Mouse (Mus musculus) cerebellum, adult 11-12 months (tissue): ENCODE measurements at regions not wholly inside any gene's neighbourhood (a gene's known extent, or its start where the extent isn't known, plus 50 kb on each side); places are given as distances from the start of the nearest gene placed in this dataset.

Experiments used
- DNase-seq: peaks from one replicate; pipeline ENCODE4 v3.0.0; 2022

- no peak for DNase-seq
These were observed 72.9 kb downstream of the Manea start for GRCm38 (mm10) chr4:26273754-26274153.

DNA sequence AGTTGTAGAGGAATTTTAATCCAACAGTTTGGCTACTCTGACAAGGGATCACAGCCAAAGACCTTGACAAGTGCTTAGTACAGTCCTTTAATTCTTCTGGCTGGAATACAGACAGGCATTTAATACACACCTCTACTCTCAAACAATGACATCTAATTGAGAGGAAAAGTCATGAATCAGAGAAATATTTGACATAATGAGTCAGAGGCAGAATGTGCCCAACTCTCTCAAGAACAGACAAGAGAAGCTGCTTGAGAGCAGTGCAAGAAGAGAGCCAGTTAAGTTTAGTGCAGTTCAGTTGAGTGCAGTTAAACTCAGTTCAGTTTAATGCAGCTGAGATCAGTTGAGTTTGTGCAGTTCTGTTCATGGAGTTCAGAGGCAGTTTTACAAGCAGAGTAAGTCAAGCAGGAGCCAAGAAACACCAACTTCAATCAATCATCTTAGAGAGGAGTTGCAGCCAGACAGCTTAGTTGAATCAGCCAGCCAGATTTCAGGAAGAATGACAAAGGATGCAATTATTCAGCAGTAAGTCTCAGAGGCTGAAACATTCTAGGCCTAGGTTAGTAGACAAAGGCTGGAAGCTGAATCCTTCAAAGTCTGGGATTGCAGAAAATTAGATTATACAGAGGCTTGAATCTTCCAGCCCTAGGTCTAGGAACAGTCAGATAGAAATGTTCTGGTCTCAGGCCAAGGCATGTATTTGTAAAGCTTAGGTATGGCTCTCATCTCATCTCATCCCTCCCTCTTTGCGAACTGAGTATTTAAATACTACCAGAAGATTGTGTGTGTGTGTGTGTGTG lies 87.3 kb downstream of the Manea start:
- DNase-seq: no peak

DNA sequence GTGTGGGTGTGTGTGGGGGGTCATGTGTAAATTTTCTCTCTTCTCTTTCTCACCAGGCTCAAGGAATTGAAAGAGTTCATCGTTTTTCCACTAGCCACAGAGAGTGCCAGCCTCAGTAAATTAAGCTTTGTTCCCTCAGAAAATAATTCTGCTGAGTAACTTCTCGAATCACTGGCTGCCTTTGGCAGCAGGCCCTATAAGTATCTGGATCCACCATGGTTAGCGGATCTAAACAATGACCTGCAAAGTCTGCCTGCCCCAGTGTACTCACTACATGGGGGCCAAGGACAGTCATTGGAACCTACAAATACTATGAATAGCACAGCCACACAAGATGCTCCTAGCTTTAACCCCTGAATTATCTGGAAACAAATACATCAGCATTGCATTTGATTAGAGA lies 90.8 kb downstream of the Manea start:
- no peak for DNase-seq

DNA sequence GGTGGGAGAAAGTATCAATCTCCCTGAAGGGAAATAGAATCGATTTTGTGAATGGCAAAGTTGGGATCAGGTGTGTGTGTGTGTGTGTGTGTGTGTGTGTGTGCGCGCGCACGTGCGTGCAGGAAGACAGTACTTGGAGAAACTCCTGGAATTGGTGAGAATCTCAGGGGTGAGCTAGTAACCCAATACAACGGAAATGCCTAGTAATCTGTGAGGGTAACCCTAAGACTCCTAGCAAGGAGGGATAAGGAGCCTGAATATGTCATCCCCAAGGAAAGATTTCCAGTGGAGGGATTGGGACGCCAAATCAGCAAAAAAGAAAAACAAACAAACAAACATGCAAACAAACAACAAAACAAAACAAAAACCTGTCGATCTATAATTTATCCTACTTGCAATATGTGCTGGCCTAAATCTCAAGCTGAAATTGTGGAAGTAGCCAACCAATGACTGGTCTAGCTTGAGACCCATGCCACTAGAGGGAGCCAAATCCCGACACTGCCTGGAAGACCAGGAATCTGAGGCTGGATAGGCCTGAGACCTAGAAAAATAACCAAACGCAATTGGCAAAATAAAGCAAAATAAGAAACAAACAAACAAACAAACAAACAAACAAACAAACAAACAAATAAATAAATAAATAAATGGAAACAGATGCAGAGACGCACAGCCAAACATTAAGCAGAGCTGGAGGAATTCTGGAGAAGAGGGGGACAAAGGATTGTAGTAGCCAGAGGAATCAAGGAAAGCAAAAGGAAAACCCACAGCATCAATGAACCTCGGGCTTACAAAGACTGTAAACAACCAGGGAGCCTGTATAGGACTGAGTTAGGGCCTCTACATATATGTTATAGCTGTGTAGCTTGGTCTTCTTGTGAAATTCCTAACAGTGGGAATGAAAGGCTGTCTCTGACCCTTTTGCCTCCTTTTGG lies 98.5 kb downstream of the Manea start:
- peak; percentile 41 for DNase-seq

DNA sequence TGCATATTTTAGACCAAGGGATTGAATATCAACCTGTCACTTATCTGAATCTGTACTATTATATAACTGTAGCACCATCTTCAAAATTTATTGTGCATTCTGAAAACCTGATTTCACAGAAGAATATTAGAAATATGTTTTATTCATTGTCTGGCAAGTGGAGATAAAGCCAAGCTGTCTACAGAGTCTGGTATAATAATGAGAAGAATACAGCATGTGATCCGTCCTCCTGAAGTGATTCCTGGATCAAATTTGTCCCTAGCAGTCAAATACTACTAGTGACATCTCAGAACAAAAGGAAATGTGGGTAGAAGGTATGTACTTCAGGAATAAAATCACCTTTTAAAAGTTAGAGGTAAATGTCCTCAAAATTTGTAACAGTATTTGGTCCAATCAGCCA lies 123.4 kb downstream of the Manea start:
- no peak for DNase-seq
